In the genomic region with DNA sequence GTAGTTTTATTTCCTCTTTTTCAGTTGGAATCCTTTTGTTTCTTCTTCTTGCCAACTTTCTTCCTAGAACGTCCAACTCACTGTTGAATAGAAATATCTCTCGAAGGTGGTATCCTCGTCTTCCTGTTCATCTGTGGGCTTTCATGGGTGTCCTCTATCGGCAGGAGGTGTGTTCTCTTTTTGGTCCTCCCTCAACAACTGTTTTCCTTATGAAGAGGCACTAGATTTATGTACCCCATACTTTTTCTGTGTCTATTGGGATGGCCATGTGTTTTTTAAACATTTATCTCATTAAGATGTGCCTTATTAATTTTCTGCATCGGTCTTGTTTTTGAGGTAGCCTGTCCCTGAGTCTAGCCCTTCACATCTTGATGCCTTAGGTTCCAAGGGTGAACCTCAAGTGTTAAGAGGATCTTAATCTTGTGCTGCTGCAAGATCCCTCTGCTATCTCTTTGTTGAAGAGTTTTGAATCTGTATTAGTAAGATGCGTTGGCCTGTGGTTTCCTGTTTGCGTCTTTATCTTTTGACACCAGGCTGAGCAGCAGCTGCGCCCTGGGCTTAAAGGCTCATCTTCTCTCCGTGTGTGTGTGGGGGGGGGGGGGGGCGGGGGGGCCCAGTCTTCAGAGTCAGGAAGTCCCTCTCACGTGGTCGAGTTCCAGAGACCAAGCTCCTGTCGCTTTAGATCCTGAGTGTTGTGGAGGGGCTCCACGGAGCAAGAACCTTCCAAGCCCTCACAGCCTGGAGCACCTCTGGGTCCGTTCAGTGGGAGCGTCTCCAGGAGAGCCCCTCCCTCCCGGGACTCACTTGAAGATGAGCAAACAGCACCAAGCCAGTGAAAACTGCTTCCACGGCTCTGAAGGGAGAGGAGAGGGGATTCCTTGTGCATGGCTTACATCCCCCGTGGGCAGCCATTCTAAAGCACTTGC, we compare ENCODE assay signal across 7 mouse cellular contexts.
DNase-seq lines count a peak whose midpoint lies in the region; ATAC-seq and TF ChIP-seq lines count a peak whose summit lies in the region.

No protein-coding gene starts in this region.

- no peak overlapping the region for H3K9ac ChIP-seq in limb, embryonic 11.5 days (ENCODE audit: low read length)
- H3K9ac ChIP-seq in liver, embryonic 11.5 days (ENCODE audit: low read depth, low read length) = peak overlapping the region; percentile 57
- H3K9ac ChIP-seq in stomach, postnatal 0 days (ENCODE audit: low read length) = no peak overlapping the region

- 0 out of 2 replicates have a peak overlapping the region, but pooled peaks have one; percentile 2 for H3K4me2 ChIP-seq in limb, embryonic 11.5 days (ENCODE audit: low read depth, severe bottlenecking)
- H3K4me2 ChIP-seq in liver, embryonic 11.5 days = peak overlapping the region; percentile 76
- 0 out of 2 replicates have a peak overlapping the region, but pooled peaks have one; percentile 14 for H3K4me2 ChIP-seq in stomach, postnatal 0 days (replicated peaks; ENCODE audit: low read depth)

- H3K27ac ChIP-seq in limb, embryonic 11.5 days (replicated peaks; ENCODE audit: low read depth, low read length) = no peak overlapping the region
- no peak overlapping the region for H3K27ac ChIP-seq in limb, embryonic 10.5 days
- peak overlapping the region; percentile 88 for H3K27ac ChIP-seq in liver, embryonic 11.5 days (ENCODE audit: low read depth, low read length)
- no peak overlapping the region for H3K27ac ChIP-seq in stomach, postnatal 0 days (replicated peaks)

- no peaks in the 10 kb centered on the region for H3K4me1 ChIP-seq in limb, embryonic 11.5 days (ENCODE audit: control insufficient read depth, insufficient read depth, low read length)
- H3K4me1 ChIP-seq in limb, embryonic 10.5 days = peaks cover 7% of the 10 kb centered on the region; the same call in 1 of the 2 replicates
- H3K4me1 ChIP-seq in liver, embryonic 11.5 days (replicated peaks; ENCODE audit: control insufficient read depth, insufficient read depth, low read length) = peaks cover 20% of the 10 kb centered on the region
- no peaks in the 10 kb centered on the region for H3K4me1 ChIP-seq in stomach, postnatal 0 days (replicated peaks; ENCODE audit: control insufficient read depth, insufficient read depth)

- no peak for ATAC-seq in limb, embryonic 11.5 days (ENCODE audit: insufficient number of reproducible peaks, low FRiP score, low TSS enrichment, low read depth)
- peak; percentile 84 for ATAC-seq in liver, embryonic 11.5 days (replicated peaks; ENCODE audit: low FRiP score)
- no peak for ATAC-seq in stomach, postnatal 0 days (ENCODE audit: low FRiP score, low TSS enrichment)

- H3K27me3 ChIP-seq in limb, embryonic 11.5 days (ENCODE audit: control insufficient read depth, insufficient read depth, low read length) = no peaks in the 10 kb centered on the region
- no peaks in the 10 kb centered on the region; the same call in 1 of the 2 replicates for H3K27me3 ChIP-seq in limb, embryonic 10.5 days (ENCODE audit: low read depth, poor library complexity, severe bottlenecking)
- no peaks in the 10 kb centered on the region for H3K27me3 ChIP-seq in liver, embryonic 11.5 days (replicated peaks; ENCODE audit: control insufficient read depth, insufficient read depth, low read length)
- no peaks in the 10 kb centered on the region for H3K27me3 ChIP-seq in stomach, postnatal 0 days (ENCODE audit: control insufficient read depth, insufficient read depth, low read length)

- TF ChIP-seq EP300 in stomach, postnatal 0 days (optimal IDR thresholded peaks at IDR 0.05) = no peak

- no peaks in the 10 kb centered on the region for H3K36me3 ChIP-seq in limb, embryonic 11.5 days (ENCODE audit: control insufficient read depth, insufficient read depth, low read length)
- no peaks in the 10 kb centered on the region for H3K36me3 ChIP-seq in limb, embryonic 10.5 days
- H3K36me3 ChIP-seq in liver, embryonic 11.5 days (ENCODE audit: control insufficient read depth, insufficient read depth, low read length) = no peaks in the 10 kb centered on the region
- no peaks in the 10 kb centered on the region for H3K36me3 ChIP-seq in stomach, postnatal 0 days (ENCODE audit: control insufficient read depth, insufficient read depth, low read length)

- TF ChIP-seq CTCF in stomach, postnatal 0 days (IDR thresholded peaks at IDR 0.05; ENCODE audit: low read depth) = no peak

- no peak overlapping the region for H3K4me3 ChIP-seq in limb, embryonic 11.5 days (ENCODE audit: low read depth, low read length)
- H3K4me3 ChIP-seq in limb, embryonic 10.5 days = no peak overlapping the region
- peak overlapping the region; percentile 29 for H3K4me3 ChIP-seq in liver, embryonic 11.5 days (ENCODE audit: low read depth, low read length)
- no peak overlapping the region for H3K4me3 ChIP-seq in stomach, postnatal 0 days (ENCODE audit: low read depth, low read length)

- DNase-seq in limb, embryonic 11.5 days (ENCODE audit: low spot score) = no peak
- no peak for DNase-seq in limb, embryonic 10.5 days (ENCODE audit: low spot score)
- peak; percentile 62 for DNase-seq in c-Kit-positive CD71-positive TER-119-negative erythroid progenitor cells, embryonic 14.5 days (ENCODE audit: low read depth)
- peak; percentile 31 for DNase-seq in liver, embryonic 11.5 days (ENCODE audit: low spot score)
- DNase-seq in stomach, postnatal 0 days (ENCODE audit: low spot score) = no peak
- no peak for DNase-seq in frontal cortex, postnatal 25 days (ENCODE audit: low spot score in 2 of 2)
- no peak for DNase-seq in left cerebral cortex, adult 18-20 months (ENCODE audit: low spot score in 2 of 2)

- 52% methylated on average over 19 of the region's 19 CpGs for WGBS in limb, embryonic 11.5 days
- 59% methylated on average over 19 of the region's 19 CpGs for WGBS in limb, embryonic 10.5 days
- WGBS in liver, embryonic 11.5 days = 14% methylated on average over 19 of the region's 19 CpGs
- 32% methylated on average over 19 of the region's 19 CpGs for WGBS in stomach, postnatal 0 days

- H3K9me3 ChIP-seq in limb, embryonic 11.5 days (ENCODE audit: control insufficient read depth, low read length) = no peaks in the 10 kb centered on the region
- no peaks in the 10 kb centered on the region for H3K9me3 ChIP-seq in limb, embryonic 10.5 days (replicated peaks)
- H3K9me3 ChIP-seq in liver, embryonic 11.5 days (ENCODE audit: control insufficient read depth, low read length) = no peaks in the 10 kb centered on the region
- no peaks in the 10 kb centered on the region for H3K9me3 ChIP-seq in stomach, postnatal 0 days (ENCODE audit: control insufficient read depth, low read length)

Comparison
In these comparisons a context has a peak if more than half of its experiments do, and no peak if none do; other contexts are left out.
1. DNase-seq: peak in c-Kit-positive CD71-positive TER-119-negative erythroid progenitor cells, embryonic 14.5 days (single experiment) and liver, embryonic 11.5 days (single experiment); none in limb, embryonic 11.5 days (single experiment), limb, embryonic 10.5 days (single experiment), stomach, postnatal 0 days (single experiment), frontal cortex, postnatal 25 days (0 of 2) and left cerebral cortex, adult 18-20 months (0 of 2).
2. H3K4me2 ChIP-seq: peak in every context shown above with its lines; median percentile 76 in liver, embryonic 11.5 days; 14 in stomach, postnatal 0 days; 2 in limb, embryonic 11.5 days.